Mouse (Mus musculus) left cerebral cortex, postnatal 36 days (tissue): ENCODE results near the gene Zfp207. TPM values are rescaled to one million over a fixed set of nuclear protein-coding genes. Genes with fewer than 3 reads are reported as not detected.
"Not testable (repeated sequence)": the region's sequence is repeated elsewhere in the genome, so short reads cannot be mapped to it uniquely, and the experiment has no call there.

Experiments used
- DNase-seq, 2 experiments: peaks; one replicate each; pipeline ENCODE4 v3.0.0; 2021 to 2022; ENCODE audit warnings: low spot score in 2 of 2, mixed read lengths in 1 of 2
- intact Hi-C: fragments of 180-260 bp; cut with DNase I; formaldehyde crosslinking; loops from one replicate; pipeline ENCODE4 v1.15.1; 2025
- total RNA-seq, 2 experiments: library from RNA; stranded (reverse); gene quantifications; 2 replicates each; pipeline ENCODE4 v1.2.3; 2021

Zfp207 gene
- total RNA-seq, 2 experiments from 2014 or later: 99.3 to 152 TPM

GRCm38 (mm10) chr11:80396617-80397016 is 13.5 kb downstream of the Zfp207 start:
- intact Hi-C loops: no loop called here
- DNase-seq: no peak

GRCm38 (mm10) chr11:80407878-80408277 is 24.8 kb downstream of the Zfp207 start:
- DNase-seq, intact Hi-C loops: not testable (repeated sequence)

DNA sequence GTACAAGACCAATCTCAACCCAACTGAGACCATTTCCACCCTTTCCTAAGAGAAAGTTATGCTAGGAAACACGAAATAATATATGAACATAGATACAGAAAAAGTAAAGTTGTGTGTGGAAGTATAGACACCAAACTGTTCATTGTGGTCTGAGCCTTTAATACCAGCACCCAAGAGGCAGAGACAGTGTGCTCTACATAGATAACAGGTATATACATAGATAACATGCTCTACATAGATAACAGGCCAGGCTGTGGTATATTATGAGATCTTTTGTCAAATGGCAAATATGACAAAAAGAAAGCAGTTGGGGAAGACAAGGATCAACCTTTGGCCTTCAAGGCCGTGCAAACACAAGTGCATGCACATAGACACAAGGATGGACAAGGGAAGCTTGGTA is 27.3 kb downstream of the Zfp207 start:
- no peak for DNase-seq
- intact Hi-C loops: no loop called here

DNA sequence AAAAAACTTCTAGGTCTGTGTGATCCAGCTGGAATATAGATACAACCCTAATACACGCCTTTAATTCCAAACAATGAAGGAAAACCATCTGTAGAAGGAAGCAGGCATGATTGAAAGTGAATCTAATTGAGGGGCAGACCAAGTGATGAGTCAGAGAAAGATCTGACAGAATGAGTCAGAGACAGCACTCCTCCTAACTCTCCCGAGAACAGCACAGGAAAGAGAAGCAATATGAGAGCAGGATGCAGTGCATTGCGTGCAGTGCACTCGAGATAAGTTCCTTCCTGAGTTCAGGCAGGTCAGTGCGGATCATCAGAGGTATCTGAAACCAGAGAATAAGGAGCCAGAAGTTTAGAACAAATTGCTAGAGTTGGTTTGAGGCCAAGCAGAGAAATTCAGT is 34.0 kb downstream of the Zfp207 start:
- no peak for DNase-seq
- intact Hi-C loops: no loop called here

- intact Hi-C loops: no loop called here
- DNase-seq: no peak
These were observed 36.7 kb downstream of the Zfp207 start for GRCm38 (mm10) chr11:80419743-80420142.

DNA sequence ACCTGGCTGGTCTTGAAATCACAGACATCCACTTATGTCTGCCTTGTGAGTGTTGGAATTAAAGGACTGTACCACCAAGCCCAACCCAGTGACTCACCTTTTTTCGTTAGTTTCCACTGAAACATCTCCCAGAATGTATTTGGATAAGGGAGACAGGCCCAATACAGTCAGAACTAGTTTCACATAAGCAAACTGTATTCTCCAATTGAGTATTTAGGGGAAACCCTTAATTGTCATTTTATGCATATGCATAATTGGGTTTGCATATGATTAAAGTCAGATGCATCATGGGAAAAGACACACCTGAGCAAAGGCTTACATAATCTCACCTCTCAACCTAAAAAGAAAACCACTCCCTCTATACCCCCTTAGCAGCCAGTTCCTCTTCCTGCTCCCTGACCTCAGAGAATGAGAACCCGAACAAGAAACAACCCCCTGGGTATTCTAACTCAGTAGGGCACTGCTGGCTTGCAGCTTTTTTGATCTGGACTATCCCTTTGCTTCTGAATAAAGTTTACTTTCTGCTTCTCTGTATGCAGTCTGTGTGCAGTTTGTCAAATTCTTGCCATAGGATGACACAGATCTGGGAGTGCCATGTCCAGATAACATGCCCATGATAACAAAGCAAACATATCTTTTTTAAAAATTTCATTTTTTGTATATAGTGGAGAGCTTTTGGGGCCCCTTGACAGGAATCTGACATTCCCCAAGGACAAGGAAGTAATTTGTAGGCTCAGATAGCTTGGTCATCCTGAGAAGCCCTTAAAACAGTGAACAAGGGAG is 37.3 kb downstream of the Zfp207 start:
- DNase-seq: no peak
- intact Hi-C loops: no loop called here

DNA sequence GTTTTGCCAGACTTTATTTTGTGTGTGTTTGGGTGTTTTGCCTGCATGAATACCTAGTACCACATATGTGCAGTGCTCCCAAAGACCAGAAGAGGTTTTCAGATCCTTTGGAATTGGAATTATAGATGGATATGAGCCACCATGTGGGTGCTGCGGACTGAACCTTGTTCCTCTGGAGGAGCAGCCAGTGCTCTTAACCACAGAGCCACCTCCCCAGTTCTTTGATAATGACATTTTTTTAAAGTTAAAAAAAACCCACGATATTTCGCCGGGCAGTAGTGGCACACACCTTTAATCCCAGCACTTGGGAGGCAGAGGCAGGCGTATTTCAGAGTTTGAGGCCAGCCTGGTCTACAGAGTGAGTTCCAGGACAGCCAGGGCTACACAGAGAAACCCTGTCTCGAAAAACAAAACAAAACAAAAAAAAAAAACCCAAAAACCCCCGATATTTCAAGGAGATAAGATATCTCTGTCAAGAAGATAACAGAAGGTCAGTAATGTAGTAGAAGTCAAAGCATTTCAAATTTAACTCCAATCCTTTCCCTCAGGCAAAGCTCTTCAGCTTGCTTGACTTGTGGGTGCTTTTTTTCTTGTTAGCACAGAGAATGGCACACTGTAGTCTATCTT is 38.5 kb downstream of the Zfp207 start:
- intact Hi-C loops: no loop called here

GRCm38 (mm10) chr11:80424691-80425090 is 41.6 kb downstream of the Zfp207 start:
- intact Hi-C loops: no loop called here

More for the DNA sequence above, 38.5 kb downstream of the Zfp207 start:
- no peak for DNase-seq

GRCm38 (mm10) chr11:80425247-80425778 is 42.2 kb downstream of the Zfp207 start:
- intact Hi-C loops: no loop called here
- DNase-seq: no peak

More at GRCm38 (mm10) chr11:80424691-80425090, 41.6 kb downstream of the Zfp207 start:
- DNase-seq: no peak

DNA sequence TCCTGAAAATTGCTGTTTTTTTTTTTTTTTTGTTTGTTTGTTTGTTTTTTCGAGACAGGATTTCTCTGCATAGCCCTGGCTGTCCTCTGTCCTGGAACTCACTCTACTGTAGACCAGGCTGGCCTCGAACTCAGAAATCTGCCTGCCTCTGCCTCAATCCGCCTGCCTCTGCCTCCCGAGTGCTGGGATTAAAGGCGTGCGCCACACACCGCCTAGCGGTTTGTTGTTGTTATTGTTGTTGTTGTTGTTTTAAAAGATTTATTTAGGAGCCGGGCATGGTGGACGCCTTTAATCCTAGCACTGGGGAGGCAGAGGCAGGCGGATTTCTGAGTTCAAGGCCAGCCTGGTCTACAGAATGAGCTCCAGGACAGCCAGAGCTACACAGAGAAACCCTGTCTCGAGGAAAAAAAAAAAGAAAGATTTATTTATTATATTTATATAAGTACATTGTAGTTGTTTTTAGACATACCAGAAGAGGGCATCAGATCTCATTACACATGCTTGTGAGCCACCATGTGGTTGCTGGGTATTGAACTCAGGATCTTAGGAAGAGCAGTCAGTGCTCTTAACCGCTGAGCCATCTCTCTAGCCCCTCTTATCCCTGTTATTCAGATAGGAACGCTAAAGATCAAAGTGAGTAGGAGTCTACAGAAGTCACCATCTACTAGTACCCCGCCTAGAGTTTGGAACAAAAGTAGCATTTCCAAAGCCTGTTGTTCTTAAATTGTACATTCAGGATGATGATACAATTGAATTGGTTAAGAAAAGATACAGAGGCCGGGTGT is 43.1 kb downstream of the Zfp207 start:
- DNase-seq, intact Hi-C loops: not testable (repeated sequence)

GRCm38 (mm10) chr11:80428381-80429008 is 45.4 kb downstream of the Zfp207 start, which contains the start of gene Psmd11:
Gene Psmd11 (plus strand): TSS chr11:80428615.
- intact Hi-C loops: loop anchor here (2.0 kb wide), 1 partner anchor 242 kb away; no protein-coding TSS in a partner anchor
- DNase-seq: peak; percentile 94 to 95

DNA sequence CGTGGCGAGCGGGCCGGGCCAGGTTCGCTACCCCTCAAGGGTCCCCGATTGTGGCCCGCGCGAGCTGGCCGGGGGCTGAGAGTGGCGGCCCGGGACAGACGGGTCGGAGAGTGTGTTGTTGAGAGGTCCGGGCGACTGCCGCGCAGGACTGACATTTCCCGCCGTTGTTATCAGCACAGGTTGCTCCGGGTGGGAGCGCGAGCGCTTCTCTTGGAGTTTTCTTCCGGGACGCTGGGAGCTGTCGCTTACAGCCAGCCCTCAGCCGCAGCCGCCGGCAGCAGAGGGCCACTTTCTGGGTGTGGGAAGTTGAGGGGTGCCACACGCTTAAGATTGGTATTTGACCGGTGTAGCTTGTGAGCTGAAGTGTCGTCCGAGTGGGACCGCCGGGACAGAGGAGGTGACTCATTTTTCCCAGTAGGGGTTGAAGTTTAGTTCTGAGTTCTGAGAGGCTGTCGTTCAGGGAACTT is 46.0 kb downstream of the Zfp207 start:
- intact Hi-C loops: loop anchor here (2.0 kb wide), 1 partner anchor 242 kb away; no protein-coding TSS in a partner anchor
- peak in 1 of 2 experiments; percentile 49 for DNase-seq

DNA sequence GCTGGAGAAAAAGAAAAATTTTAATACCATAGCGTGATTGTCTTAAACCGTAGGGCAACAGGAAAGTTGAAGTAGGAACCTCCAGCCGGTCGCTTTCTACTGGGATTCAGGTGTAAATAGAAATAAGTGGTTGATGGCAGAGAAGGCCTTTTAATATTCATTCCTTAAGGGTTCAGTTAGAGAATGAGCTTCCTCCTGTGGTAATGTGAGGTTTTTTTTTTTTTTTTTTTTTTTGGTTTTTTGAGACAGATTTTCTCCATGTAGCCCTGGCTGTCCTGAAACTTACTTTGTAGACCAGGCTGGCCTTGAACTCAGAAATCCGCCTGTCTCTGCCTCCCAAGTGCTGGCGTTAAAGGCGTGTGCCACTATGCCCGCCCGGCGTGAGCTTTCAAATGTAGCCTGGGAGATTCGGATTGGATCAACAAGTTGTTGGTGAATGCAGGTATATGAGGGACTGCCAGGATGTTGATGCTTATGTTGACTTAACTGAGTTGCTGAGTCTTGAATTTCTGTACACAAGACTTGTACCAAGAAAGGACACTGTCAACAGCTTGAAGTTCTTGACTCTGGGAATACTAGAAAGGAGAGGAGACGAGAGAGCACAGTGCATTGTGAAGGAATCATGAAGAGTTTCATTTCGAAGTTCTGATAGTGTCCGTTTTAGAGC is 46.6 kb downstream of the Zfp207 start:
- intact Hi-C loops: loop anchor here (2.0 kb wide), 1 partner anchor 241 kb away; no protein-coding TSS in a partner anchor
- no peak for DNase-seq

DNA sequence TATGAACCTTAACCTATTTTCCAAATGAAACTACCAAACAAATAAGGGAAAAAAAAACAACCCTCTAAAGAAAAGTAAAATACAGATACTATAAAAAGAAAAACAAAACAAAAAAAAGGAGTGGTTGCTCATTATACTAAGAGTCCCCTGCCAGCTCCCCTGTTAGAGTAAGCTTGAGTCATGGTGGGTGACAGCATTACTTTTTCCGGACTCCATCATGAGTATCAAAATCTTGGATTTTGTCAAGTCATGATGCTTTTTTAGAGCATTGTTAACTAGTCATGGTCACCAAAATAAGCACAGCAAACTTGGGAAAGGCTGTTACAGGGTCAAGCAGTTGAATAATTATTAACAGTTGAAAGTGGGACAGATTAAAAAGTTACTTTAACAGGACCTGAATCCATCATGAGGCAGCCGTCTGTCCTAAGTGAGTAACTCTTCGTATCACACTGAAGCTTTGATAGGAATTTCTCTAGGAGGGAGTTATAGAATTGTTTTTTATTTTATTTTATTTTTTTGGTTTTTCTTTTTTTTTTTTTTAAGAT is 47.4 kb downstream of the Zfp207 start:
- intact Hi-C loops: no loop called here

GRCm38 (mm10) chr11:80446916-80447315 is 63.8 kb downstream of the Zfp207 start:
- no peak for DNase-seq

More for the DNA sequence above, 47.4 kb downstream of the Zfp207 start:
- DNase-seq: no peak

DNA sequence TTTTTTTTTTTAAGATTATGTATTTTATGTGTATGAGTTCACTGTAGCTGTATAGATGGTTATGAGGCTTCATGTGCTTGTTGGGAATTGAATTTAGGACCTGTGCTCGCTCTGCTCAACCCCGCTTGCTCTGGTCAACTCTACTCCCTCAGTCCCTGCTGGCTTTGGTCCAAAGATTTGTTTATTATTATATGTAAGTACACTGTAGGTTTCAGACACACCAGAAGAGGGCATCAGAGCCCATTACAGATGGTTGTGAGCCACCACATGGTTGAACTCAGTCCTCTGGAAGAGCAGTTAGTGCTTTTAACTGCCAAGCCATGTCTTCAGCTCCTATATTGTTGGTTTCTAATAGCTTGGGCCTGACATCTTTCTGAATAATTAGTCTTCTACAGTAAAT is 66.8 kb downstream of the Zfp207 start:
- intact Hi-C loops: no loop called here
- DNase-seq: no peak

More at GRCm38 (mm10) chr11:80446916-80447315, 63.8 kb downstream of the Zfp207 start:
- intact Hi-C loops: no loop called here

- intact Hi-C loops: no loop called here
- DNase-seq: no peak
These were observed 69.2 kb downstream of the Zfp207 start for GRCm38 (mm10) chr11:80452242-80452641.

GRCm38 (mm10) chr11:80453198-80453597 is 70.1 kb downstream of the Zfp207 start:
- DNase-seq: no peak
- intact Hi-C loops: no loop called here
